In the genomic region with DNA sequence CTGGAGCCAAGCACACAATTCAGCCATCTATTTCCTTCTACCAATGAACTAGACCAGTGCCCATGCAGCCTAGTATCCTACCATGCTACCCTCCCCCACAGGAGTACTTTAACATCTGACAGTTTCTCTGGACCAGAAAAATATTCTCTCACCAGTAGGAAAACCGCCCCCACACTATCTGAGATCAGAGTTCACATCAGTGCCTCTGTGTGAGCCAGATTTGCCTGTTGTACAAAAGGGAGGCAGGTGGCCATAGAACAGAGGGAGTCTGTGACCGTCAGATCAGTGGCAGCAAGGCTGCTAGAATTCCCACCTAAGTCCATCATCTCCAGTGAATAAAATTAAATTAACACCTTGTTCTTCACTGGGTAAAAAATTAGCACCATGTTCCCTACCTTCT, we compare ENCODE assay signal across 18 mouse cellular contexts.
DNase-seq lines count a peak whose midpoint lies in the region; ATAC-seq and TF ChIP-seq lines count a peak whose summit lies in the region.
"Had no signal": no experiment of that assay in that cellular context is flagged by ENCODE, and none has a peak within 500 bp of the region (broad histone marks: within the 10 kb centered on the region; RNA-seq: fewer than 3 reads in every experiment).

No protein-coding gene starts in this region.

- H3K4me3 ChIP-seq in hindbrain, postnatal 0 days (ENCODE audit: low read length) = no peak overlapping the region
- no peak overlapping the region for H3K4me3 ChIP-seq in hindbrain, embryonic 12.5 days
- no peak overlapping the region for H3K4me3 ChIP-seq in liver, embryonic 12.5 days
- H3K4me3 ChIP-seq in liver, postnatal 0 days (ENCODE audit: low read depth, low read length) = no peak overlapping the region
- H3K4me3 ChIP-seq in midbrain, embryonic 16.5 days (ENCODE audit: low read depth, low read length) = no peak overlapping the region
- H3K4me3 ChIP-seq: embryonic facial prominence, embryonic 10.5 days; forebrain, embryonic 13.5 days; gastrocnemius, adult 2 months; hindbrain, embryonic 13.5 days had no signal

- TF ChIP-seq POLR2A in brain, embryonic 14.5 days (IDR thresholded peaks at IDR 0.05; ENCODE audit: borderline replicate concordance, extremely low read depth, insufficient read depth, insufficient read length, poor library complexity, severe bottlenecking) = no peak

- ATAC-seq in hindbrain, postnatal 0 days = 0 out of 2 replicates have a peak, but pooled peaks have one; percentile 43
- ATAC-seq in hindbrain, embryonic 12.5 days (ENCODE audit: low FRiP score) = no peak
- ATAC-seq in liver, embryonic 12.5 days = peak; percentile 37; the same call in 1 of the 2 replicates
- peak; percentile 29; the same call in 1 of the 2 replicates for ATAC-seq in liver, postnatal 0 days
- no peak for ATAC-seq in midbrain, embryonic 16.5 days
- ATAC-seq: forebrain, embryonic 13.5 days; forebrain, postnatal 0 days had no signal

- no peak for TF ChIP-seq CTCF in hindbrain, postnatal 0 days (IDR thresholded peaks at IDR 0.05; ENCODE audit: low read depth)
- TF ChIP-seq CTCF in brain, embryonic 14.5 days (IDR thresholded peaks at IDR 0.05; ENCODE audit: borderline replicate concordance, extremely low read depth, insufficient read depth, insufficient read length) = no peak
- no peak for TF ChIP-seq CTCF in liver, postnatal 0 days (IDR thresholded peaks at IDR 0.05; ENCODE audit: low read depth)

- H3K4me2 ChIP-seq in hindbrain, postnatal 0 days (ENCODE audit: low read depth, low read length) = no peak overlapping the region
- H3K4me2 ChIP-seq in hindbrain, embryonic 12.5 days (replicated peaks) = no peak overlapping the region
- no peak overlapping the region for H3K4me2 ChIP-seq in liver, embryonic 12.5 days
- H3K4me2 ChIP-seq in liver, postnatal 0 days (ENCODE audit: low read depth, low read length) = no peak overlapping the region
- no peak overlapping the region for H3K4me2 ChIP-seq in midbrain, embryonic 16.5 days (ENCODE audit: low read length)
- H3K4me2 ChIP-seq: forebrain, embryonic 13.5 days; hindbrain, embryonic 13.5 days had no signal

- 47% methylated on average over 2 of the region's 2 CpGs for WGBS in hindbrain, postnatal 0 days
- WGBS in hindbrain, embryonic 12.5 days = 68% methylated on average over 2 of the region's 2 CpGs
- WGBS in liver, embryonic 12.5 days (ENCODE audit: insufficient replicate concordance) = 51% methylated on average over 2 of the region's 2 CpGs
- 46% methylated on average over 2 of the region's 2 CpGs for WGBS in liver, postnatal 0 days (ENCODE audit: insufficient replicate concordance)
- 50% methylated on average over 2 of the region's 2 CpGs for WGBS in midbrain, embryonic 16.5 days

- no peak for DNase-seq in hindbrain, postnatal 0 days (ENCODE audit: low spot score)
- DNase-seq in brain, embryonic 14.5 days (ENCODE audit: low read depth) = peak; percentile 19
- DNase-seq in liver, postnatal 0 days = no peak
- no peak for DNase-seq in heart, adult 11 months
- DNase-seq: adrenal gland, postnatal 10 days; cerebellum, adult 11-12 months; cerebellum, adult 9-10 months; forebrain, postnatal 0 days; gastrocnemius, adult 2 months; gastrocnemius, postnatal 25 days; heart, postnatal 10 days; heart, postnatal 4 days had no signal

- H3K9me3 ChIP-seq in hindbrain, postnatal 0 days (ENCODE audit: low read length) = no peaks in the 10 kb centered on the region
- no peaks in the 10 kb centered on the region for H3K9me3 ChIP-seq in hindbrain, embryonic 12.5 days (replicated peaks)
- no peaks in the 10 kb centered on the region for H3K9me3 ChIP-seq in liver, embryonic 12.5 days (replicated peaks)
- H3K9me3 ChIP-seq in liver, postnatal 0 days (ENCODE audit: low read length) = no peaks in the 10 kb centered on the region
- no peaks in the 10 kb centered on the region for H3K9me3 ChIP-seq in midbrain, embryonic 16.5 days (replicated peaks; ENCODE audit: control insufficient read depth, low read length, poor library complexity, severe bottlenecking)
- H3K9me3 ChIP-seq: embryonic facial prominence, embryonic 10.5 days; forebrain, embryonic 13.5 days; hindbrain, embryonic 13.5 days had no signal

- no peaks in the 10 kb centered on the region for H3K36me3 ChIP-seq in hindbrain, postnatal 0 days (ENCODE audit: insufficient read depth, low read length)
- no peaks in the 10 kb centered on the region for H3K36me3 ChIP-seq in hindbrain, embryonic 12.5 days
- H3K36me3 ChIP-seq in liver, embryonic 12.5 days = no peaks in the 10 kb centered on the region
- H3K36me3 ChIP-seq in liver, postnatal 0 days (replicated peaks; ENCODE audit: insufficient read depth, low read length) = no peaks in the 10 kb centered on the region
- no peaks in the 10 kb centered on the region for H3K36me3 ChIP-seq in midbrain, embryonic 16.5 days (ENCODE audit: control insufficient read depth, insufficient read depth, low read length)
- H3K36me3 ChIP-seq: embryonic facial prominence, embryonic 10.5 days; hindbrain, embryonic 13.5 days had no signal

- no peak for TF ChIP-seq EP300 in liver, postnatal 0 days (IDR thresholded peaks at IDR 0.05; ENCODE audit: low read depth)

- no peaks in the 10 kb centered on the region for H3K27me3 ChIP-seq in hindbrain, postnatal 0 days (ENCODE audit: insufficient read depth, low read length)
- H3K27me3 ChIP-seq in hindbrain, embryonic 12.5 days = no peaks in the 10 kb centered on the region
- no peaks in the 10 kb centered on the region for H3K27me3 ChIP-seq in liver, embryonic 12.5 days (replicated peaks)
- no peaks in the 10 kb centered on the region for H3K27me3 ChIP-seq in liver, postnatal 0 days (ENCODE audit: insufficient read depth, low read length)
- no peaks in the 10 kb centered on the region for H3K27me3 ChIP-seq in midbrain, embryonic 16.5 days (ENCODE audit: control insufficient read depth, insufficient read depth, low read depth, low read length)
- H3K27me3 ChIP-seq: forebrain, embryonic 13.5 days; hindbrain, embryonic 13.5 days had no signal

- no peak overlapping the region for H3K27ac ChIP-seq in hindbrain, postnatal 0 days
- H3K27ac ChIP-seq in hindbrain, embryonic 12.5 days = no peak overlapping the region
- no peak overlapping the region for H3K27ac ChIP-seq in liver, embryonic 12.5 days
- no peak overlapping the region for H3K27ac ChIP-seq in liver, postnatal 0 days (ENCODE audit: low read depth)
- no peak overlapping the region for H3K27ac ChIP-seq in midbrain, embryonic 16.5 days (ENCODE audit: low read length)
- H3K27ac ChIP-seq: embryonic facial prominence, embryonic 10.5 days; forebrain, embryonic 13.5 days; gastrocnemius, adult 2 months; hindbrain, embryonic 13.5 days had no signal

- H3K4me1 ChIP-seq in hindbrain, postnatal 0 days (ENCODE audit: insufficient read depth, low read length) = no peaks in the 10 kb centered on the region
- no peaks in the 10 kb centered on the region for H3K4me1 ChIP-seq in hindbrain, embryonic 12.5 days
- no peaks in the 10 kb centered on the region for H3K4me1 ChIP-seq in liver, embryonic 12.5 days
- H3K4me1 ChIP-seq in liver, postnatal 0 days (ENCODE audit: insufficient read depth) = no peaks in the 10 kb centered on the region
- H3K4me1 ChIP-seq in midbrain, embryonic 16.5 days (ENCODE audit: control insufficient read depth, insufficient read depth, low read length) = no peaks in the 10 kb centered on the region
- H3K4me1 ChIP-seq: embryonic facial prominence, embryonic 10.5 days; forebrain, embryonic 13.5 days; hindbrain, embryonic 13.5 days had no signal

- H3K9ac ChIP-seq in hindbrain, postnatal 0 days (replicated peaks; ENCODE audit: low read length) = no peak overlapping the region
- H3K9ac ChIP-seq in hindbrain, embryonic 12.5 days = no peak overlapping the region
- no peak overlapping the region for H3K9ac ChIP-seq in liver, embryonic 12.5 days
- H3K9ac ChIP-seq in liver, postnatal 0 days (replicated peaks) = no peak overlapping the region
- H3K9ac ChIP-seq in midbrain, embryonic 16.5 days (ENCODE audit: low read depth, low read length) = no peak overlapping the region
- H3K9ac ChIP-seq: forebrain, embryonic 13.5 days; forebrain, postnatal 0 days; hindbrain, embryonic 13.5 days had no signal

Comparison
In these comparisons a context has a peak if more than half of its experiments do, and no peak if none do; other contexts are left out.
1. ATAC-seq: peak in hindbrain, postnatal 0 days (single experiment), liver, embryonic 12.5 days (single experiment) and liver, postnatal 0 days (single experiment); none in hindbrain, embryonic 12.5 days (single experiment) and midbrain, embryonic 16.5 days (single experiment).